Mouse (Mus musculus) urinary bladder, adult 2 months (tissue): ENCODE results near the gene Igsf8. TPM values are rescaled to one million over a fixed set of nuclear protein-coding genes. Genes with fewer than 3 reads are reported as not detected.

Source experiments
- DNase-seq: peaks from one replicate; pipeline ENCODE4 v3.0.0; 2022; ENCODE audit warnings: low spot score
- polyA plus RNA-seq: library from polyadenylated mRNA; depleted of rRNA; stranded (reverse); fragments of >200 nt; gene quantifications from 2 replicates; pipeline ENCODE4 v1.2.3, GENCODE M21; 2012

Gene Igsf8
- polyA plus RNA-seq, 1 experiment, result 60.0 TPM

DNA sequence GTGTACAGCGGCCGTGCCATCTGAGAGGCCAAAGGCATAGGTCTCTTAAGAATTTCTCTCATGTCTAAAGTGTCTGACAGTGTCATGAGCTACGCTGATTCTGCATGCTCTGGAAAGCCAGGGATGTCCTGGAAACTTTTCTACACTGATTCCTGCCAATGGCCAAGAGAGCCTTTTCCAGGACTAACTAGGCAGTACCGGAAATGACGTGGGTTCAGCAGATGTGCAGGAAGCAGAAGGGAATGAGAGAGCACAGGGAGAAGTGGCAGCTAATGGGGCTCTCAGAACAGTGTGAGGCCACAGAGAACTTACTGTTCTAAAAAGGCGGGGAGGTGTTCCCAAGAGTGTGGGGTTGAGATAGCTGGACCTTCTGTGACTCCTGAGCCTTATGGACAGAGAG is 11.9 kb downstream of the Igsf8 start:
- DNase-seq, result no peak

DNA sequence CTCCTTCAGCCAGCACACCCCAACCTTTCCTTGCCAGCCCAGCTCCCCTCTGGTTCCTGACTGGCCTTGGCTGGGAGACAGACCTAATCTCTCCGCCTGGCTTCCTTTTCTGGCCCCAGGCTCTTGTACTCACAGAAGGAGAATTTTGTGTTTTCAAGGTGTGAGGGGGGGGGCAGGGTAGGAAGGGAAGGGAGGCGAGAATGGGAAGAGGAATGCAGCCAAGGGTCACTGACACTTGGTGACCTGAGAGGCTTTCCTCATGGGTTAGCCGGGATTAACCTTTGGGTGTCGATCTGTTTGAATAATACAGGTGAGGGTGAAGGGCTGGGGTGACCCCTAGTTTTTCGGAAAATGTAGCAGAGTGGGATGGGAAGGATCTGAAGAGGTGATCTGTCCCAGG is 12.7 kb downstream of the Igsf8 start:
- DNase-seq, result no peak

GRCm38 (mm10) chr1:172274547-172274946 is 13.1 kb downstream of the Igsf8 start:
- DNase-seq, result no peak

GRCm38 (mm10) chr1:172277172-172277571 is 15.7 kb downstream of the Igsf8 start:
- DNase-seq, result no peak

GRCm38 (mm10) chr1:172278328-172278727 is 16.9 kb downstream of the Igsf8 start:
- DNase-seq, result no peak

DNA sequence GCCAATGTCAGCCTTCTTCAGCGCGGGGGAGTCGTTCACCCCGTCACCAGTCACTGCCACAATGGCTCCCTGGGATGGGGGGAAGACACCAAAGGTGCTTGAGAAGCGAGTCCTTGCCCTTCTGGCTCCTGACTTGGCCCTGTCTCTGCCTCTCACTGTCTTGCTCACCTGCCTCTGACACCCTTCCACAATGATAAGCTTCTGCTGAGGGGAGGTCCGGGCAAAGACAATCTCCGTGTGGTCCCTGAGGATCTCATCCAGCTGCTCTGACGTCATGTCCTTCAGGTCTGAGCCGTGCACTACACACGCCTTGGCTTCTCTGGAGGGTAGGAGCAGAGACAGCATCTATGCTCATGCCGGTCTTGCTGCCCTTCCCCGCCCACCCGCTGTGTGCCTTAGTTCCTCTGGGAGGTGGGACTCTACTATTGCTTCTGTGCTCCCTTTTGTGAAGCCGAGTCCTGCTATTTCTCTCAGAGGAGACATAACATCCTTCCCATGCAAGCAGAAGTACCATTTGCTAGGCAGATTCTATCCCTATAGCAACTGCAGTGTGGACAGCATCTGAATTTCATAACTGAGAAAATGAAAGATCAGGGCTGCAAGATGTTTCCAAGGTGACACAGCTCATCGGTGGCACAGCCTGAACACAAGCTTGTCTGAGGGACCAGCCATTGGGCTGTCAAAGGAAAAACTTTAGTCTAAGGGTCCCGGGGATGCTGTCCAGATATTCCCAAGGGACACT is 18.5 kb downstream of the Igsf8 start:
- no peak for DNase-seq

- no peak for DNase-seq
Measured at GRCm38 (mm10) chr1:172281522-172282254, 20.2 kb downstream of the Igsf8 start.

DNA sequence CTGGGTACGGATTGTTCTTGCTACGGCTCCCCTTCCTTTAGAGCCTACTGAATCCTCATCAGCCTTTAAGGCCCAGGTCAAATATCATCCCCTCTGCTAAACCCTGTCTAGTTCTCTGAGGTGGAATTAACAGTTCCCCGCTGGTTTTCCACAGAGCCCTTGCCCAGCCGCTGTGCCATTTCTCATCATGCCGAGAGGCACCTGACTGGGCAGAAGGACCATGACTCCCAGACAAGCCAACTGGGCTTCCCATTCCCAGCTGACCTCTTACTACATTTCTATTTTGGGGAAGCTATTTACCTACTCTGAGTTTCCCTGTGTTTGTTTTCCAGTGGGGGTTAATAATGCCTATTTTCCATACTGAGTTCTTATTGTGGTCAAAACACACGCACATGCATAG is 21.6 kb downstream of the Igsf8 start:
- no peak for DNase-seq

DNA sequence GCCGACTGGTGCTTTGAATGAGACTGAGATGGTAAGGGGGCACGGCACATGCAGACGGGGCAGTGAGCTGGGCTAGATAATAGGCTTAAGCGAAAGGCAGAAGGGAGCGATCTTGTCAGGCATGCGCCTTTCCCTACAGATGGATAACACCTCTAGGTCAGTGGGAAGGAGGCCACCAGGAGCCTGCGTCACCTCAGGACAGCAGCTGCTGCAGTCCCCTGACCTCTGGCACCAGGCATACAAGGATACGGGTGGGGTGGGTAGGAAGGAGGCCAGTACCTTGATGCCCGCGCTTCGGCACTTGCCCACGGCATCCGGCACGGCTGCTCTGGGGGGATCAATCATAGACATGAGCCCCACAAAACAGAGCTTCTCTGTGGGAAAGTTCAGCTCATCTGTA is 22.8 kb downstream of the Igsf8 start:
- DNase-seq, result no peak

- DNase-seq, result no peak
Measured at GRCm38 (mm10) chr1:172286740-172287139, 25.3 kb downstream of the Igsf8 start.

DNA sequence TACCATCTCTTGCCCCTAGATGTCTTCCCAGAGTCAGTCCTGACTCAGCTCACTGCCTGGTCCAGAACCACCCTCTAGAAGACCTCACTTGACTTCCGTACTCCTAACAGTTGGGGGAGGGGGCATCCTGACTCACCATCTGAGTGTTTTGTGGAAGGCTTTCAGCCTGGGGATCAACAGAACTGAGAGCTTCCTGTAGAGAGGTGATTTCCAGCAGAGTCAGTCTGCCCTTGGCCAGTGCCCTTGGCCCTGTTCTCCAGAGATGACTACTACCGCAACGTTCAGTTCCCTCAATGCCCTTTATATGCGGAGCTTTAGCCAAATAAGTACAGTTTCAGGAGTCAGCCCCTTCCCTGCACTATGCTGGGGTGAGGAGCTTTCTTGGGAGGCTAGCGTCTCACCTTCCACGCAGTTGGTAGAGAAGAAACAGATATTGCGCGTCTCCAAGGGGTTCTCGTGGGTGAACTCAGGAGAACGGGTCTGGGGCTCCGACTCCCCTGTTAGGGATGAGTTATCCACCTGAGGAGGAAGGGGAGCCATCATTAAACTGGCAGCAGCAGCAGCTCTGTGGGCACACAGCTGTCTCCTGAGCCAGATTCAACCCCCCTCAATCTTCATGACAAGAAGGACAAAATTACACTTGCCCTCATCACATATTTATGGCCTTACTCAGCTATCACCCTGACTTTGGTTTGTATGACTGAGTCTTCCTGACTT is 27.6 kb downstream of the Igsf8 start:
- no peak for DNase-seq

DNA sequence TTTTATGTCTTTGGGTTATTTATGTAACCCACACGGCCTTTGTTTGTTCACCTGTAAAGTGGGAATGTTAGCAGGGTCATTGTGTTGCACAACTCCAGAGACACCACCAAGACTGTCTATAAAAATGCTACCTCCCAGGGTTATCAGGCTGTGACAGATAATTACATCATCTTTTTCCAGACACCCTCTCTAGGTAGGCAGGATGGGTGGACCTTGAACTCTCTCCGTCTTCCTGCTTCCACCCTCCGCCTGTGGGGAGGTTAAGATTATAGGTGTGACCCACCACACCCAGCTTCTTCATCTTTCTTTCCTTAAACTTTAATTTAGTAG is 28.1 kb downstream of the Igsf8 start:
- DNase-seq, result no peak

DNA sequence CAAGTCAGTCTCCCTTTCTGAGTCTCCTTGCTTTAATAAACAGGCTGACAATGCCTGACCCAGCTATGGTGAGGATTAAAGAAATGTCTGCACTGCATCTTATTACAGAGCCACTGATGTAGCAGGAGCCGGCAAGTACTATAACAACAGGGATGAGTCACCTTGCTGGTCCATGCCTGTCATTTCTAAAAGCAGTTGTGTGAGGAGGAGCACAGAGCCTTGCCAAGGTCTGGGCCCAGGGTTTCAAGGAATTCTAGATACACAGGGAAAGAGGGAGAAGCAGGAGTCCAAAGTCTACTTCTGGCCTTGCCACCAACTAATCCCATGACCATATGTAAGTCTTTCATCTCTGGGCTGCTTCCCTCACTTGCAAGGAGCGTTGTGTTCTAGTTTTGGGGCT is 31.4 kb downstream of the Igsf8 start:
- no peak for DNase-seq

- DNase-seq, result no peak
Measured at GRCm38 (mm10) chr1:172293449-172293848, 32.0 kb downstream of the Igsf8 start.

GRCm38 (mm10) chr1:172295751-172296197 is 34.3 kb downstream of the Igsf8 start:
- DNase-seq, result no peak

- no peak for DNase-seq
Measured at GRCm38 (mm10) chr1:172296816-172297510, 35.5 kb downstream of the Igsf8 start.

GRCm38 (mm10) chr1:172297611-172298537 is 36.4 kb downstream of the Igsf8 start, which contains the start of gene Atp1a2:
Atp1a2 (minus strand) TSS chr1:172298064.
- DNase-seq, result no peak

DNA sequence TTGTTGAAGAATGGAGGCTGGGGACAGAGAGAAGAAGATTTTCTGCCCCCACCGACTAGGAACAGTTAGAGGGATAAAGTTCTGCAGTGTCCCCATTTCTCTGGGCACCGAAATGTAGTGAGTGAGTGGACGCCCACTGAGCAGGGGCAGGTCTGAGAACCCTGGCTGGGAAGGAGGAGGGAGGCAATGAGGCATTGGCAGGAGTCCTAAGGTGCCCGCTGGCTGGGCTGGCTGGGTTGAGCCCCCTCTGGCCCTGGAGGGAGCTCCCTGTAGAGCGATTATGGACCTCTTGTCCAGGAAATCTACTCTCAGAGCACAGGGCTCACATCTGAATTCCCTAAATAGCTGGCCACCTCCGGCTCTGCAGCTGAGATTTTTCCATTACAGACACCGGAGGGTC is 38.1 kb downstream of the Igsf8 start:
- DNase-seq, result no peak

DNA sequence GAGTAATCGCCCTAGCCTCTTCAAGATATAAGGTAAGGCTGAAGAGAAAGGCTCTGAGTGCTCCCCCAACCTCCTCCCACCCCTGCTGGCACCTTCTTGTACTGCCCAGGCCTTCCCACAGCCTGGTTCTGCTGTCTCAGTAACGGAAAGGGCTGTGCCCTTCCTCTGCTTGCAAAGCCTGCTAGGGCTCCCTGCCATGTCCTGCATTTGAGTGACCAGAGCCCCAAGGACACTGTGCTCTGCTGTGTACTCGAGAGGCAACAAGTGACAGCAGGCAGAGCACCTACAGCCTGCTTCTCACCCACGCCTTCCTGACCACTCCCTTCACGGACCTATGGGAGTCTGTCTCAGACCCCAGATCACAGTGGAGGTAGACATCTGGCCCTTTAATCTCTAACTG is 38.8 kb downstream of the Igsf8 start:
- no peak for DNase-seq

DNA sequence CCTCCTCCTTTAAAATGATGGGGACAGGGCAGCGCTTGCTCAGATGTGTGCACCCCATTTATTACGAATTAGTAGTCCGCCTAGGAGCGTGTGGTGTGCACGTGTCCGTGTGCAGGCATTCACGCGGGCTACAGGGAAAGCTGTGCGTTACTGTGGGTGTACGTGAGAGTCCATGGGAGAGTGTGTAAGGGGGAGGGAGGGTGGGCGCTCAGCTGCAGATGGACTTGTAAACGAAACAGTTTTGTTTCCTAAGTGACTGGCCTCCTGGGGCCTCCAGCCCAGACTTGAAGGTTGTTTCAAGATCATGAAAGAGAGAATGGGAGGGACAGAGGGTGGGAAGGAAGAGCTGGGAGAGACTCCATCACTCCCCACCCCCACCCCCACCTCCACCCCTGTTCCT is 39.7 kb downstream of the Igsf8 start:
- no peak for DNase-seq

GRCm38 (mm10) chr1:172302311-172302710 is 40.9 kb downstream of the Igsf8 start:
- no peak for DNase-seq
